Mouse (Mus musculus) heart, embryonic 14.5 days (tissue): Measurements from ENCODE around the gene Ern1. TPM values are rescaled to one million over a fixed set of nuclear protein-coding genes. Genes with fewer than 3 reads are reported as not detected.

ENCODE experiments used
- ATAC-seq: fragments of 200-750 bp; cut with Nextera tagmentation; 2 replicates; pipeline ENCODE4 v1.8.0; 2017; ENCODE audit warnings: low read depth, moderate TSS enrichment; ENCODE audit not compliant: insufficient number of reproducible peaks, insufficient read depth, low FRiP score
- H3K27ac ChIP-seq, 2 experiments: fragments of 200-500 bp in 1 of 2; fragments of 300-500 bp in 1 of 2; sonication (generic) in 1 of 2; replicated peaks in 1 of 2; 2 replicates each; pipeline ENCODE4 v1.5.1; 2012 to 2014; ENCODE audit warnings: low read depth in 2 of 2, low read length in 2 of 2, control low read depth in 1 of 2, mild to moderate bottlenecking in 1 of 2, mixed read lengths in 1 of 2; ENCODE audit not compliant: control insufficient read depth in 1 of 2, insufficient read depth in 1 of 2
- H3K27me3 ChIP-seq: fragments of 300-500 bp; sonication (generic); 2 replicates; pipeline ENCODE4 v1.6.1; 2014; ENCODE audit warnings: mild to moderate bottlenecking, low read length, control low read depth; ENCODE audit not compliant: control insufficient read depth, insufficient read depth
- H3K36me3 ChIP-seq: fragments of 300-500 bp; sonication (generic); 2 replicates; pipeline ENCODE4 v1.6.1; 2014; ENCODE audit warnings: mild to moderate bottlenecking, control low read depth, low read length, mixed read lengths; ENCODE audit not compliant: control insufficient read depth, insufficient read depth
- H3K4me1 ChIP-seq, 2 experiments: fragments of 200-500 bp in 1 of 2; fragments of 300-500 bp in 1 of 2; sonication (generic) in 1 of 2; 2 replicates each; pipeline ENCODE4 v1.6.1; 2012 to 2014; ENCODE audit warnings: low read length in 2 of 2, control low read depth in 1 of 2, mixed read lengths in 1 of 2; ENCODE audit not compliant: control insufficient read depth in 2 of 2, insufficient read depth in 2 of 2
- H3K4me2 ChIP-seq: fragments of 300-500 bp; sonication (generic); 2 replicates; pipeline ENCODE4 v1.6.1; 2014; ENCODE audit warnings: mild to moderate bottlenecking, low read length
- H3K4me3 ChIP-seq, 2 experiments: fragments of 200-500 bp in 1 of 2; fragments of 300-500 bp in 1 of 2; sonication (generic) in 1 of 2; 2 replicates each; pipeline ENCODE4 v1.5.1; 2012 to 2014; ENCODE audit warnings: low read length in 2 of 2, mild to moderate bottlenecking in 2 of 2, control low read depth in 1 of 2, low read depth in 1 of 2, moderate library complexity in 1 of 2; ENCODE audit not compliant: control insufficient read depth in 1 of 2, insufficient read depth in 1 of 2
- H3K9ac ChIP-seq: fragments of 300-500 bp; sonication (generic); 2 replicates; pipeline ENCODE4 v1.6.1; 2014; ENCODE audit warnings: mild to moderate bottlenecking, low read length
- H3K9me3 ChIP-seq: fragments of 300-500 bp; sonication (generic); 2 replicates; pipeline ENCODE4 v1.6.1; 2016; ENCODE audit warnings: low read length, control low read depth; ENCODE audit not compliant: control insufficient read depth
- WGBS: fragments of 180-500 bp; shearing (Covaris S2); extraction: QIAGEN DNeasy Blood & Tissue Kit; methylation state at CpG from one replicate; pipeline ENCODE4 v1.1.7; 2014; 5-methylcytosine and 5-hydroxymethylcytosine counted together
- polyA plus RNA-seq: library from polyadenylated mRNA; unstranded; fragments of >200 nt; fragmentation: Nextera tagmentation; extraction: Ambion mirVana; gene quantifications from 2 replicates; pipeline ENCODE4 v1.2.1, GENCODE M21; 2014

Gene Ern1
- polyA plus RNA-seq, 1 experiment from 2014 or later, result 4.8 TPM

DNA sequence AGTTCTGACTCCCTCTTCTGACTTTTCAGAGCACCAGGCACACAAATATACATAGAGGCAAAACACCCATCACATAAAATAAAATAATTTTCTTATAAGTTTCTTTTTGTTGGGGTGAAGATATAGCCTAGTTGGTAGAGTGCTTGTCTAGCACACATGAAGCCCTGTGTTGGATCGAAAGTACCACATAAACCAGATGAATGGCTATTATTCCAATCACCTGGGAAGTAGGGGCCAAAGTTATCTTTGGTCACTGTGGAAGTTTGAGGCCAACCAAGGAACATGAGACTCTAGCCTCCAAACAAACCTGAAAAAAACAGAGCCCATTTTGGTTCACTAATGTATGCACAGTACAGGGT lies 22.1 kb downstream of the Ern1 start:
- Histone ChIP-seq H3K27me3 (no peaks in the 10 kb centered on the region), H3K9me3 (no peaks in the 10 kb centered on the region), H3K36me3 (no peaks in the 10 kb centered on the region), H3K27ac (no peak overlapping the region), H3K4me3 (no peak overlapping the region), H3K4me2 (no peak overlapping the region), H3K9ac (no peak overlapping the region), H3K4me1 (peaks cover 5 to 9% of the 10 kb centered on the region in 2 experiments)
- no peak for ATAC-seq
- WGBS, result 95% methylated on average over 1 of the region's 1 CpGs

DNA sequence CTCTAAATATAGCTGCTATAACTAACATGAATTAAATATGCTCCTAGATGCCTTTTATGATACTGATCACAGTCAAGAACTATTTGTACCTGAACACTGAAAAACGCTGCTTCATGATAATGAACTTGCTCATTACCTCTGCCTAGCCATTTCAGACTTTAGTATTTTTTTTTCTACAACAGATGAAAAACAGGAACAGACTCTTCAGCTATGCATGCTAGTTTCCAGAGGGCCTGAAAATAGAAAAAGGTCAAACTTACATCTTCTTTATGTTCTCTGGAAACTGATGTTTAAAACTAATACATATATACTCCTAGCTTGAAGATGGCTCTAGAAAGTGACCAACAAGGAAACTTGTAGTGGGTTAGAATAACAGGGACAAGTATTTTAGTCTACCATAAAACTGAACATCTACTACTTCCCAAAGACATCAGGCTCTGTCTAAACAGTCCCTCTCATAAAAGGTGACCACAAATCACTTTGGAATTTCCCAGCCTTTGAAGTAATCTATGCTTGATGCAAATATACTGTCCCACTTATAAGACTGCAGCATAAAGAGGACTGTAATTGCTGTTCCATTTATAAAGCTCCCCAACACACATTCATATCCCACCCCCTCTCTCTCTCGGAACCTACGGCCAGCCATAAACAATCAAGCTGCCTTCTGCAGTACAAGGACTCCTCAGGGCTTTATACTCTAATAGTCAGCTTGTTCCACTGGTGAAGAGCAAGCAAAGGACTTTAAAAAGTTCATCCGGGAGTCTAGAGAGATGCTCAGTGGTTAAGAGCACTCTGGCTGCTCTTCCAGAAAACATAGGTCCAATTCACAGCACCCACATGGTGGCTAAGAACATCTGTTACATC lies 22.7 kb downstream of the Ern1 start:
- H3K4me3 ChIP-seq, result no peak overlapping the region
- ATAC-seq, result no peak
- no peaks in the 10 kb centered on the region for H3K36me3 ChIP-seq
- no peak overlapping the region for H3K27ac ChIP-seq
- no peak overlapping the region for H3K9ac ChIP-seq
- H3K4me1 ChIP-seq, result peaks cover 5 to 9% of the 10 kb centered on the region in 2 experiments
- no peak overlapping the region for H3K4me2 ChIP-seq
- H3K27me3 ChIP-seq, result no peaks in the 10 kb centered on the region
- 83% methylated on average over 4 of the region's 4 CpGs for WGBS
- no peaks in the 10 kb centered on the region for H3K9me3 ChIP-seq

DNA sequence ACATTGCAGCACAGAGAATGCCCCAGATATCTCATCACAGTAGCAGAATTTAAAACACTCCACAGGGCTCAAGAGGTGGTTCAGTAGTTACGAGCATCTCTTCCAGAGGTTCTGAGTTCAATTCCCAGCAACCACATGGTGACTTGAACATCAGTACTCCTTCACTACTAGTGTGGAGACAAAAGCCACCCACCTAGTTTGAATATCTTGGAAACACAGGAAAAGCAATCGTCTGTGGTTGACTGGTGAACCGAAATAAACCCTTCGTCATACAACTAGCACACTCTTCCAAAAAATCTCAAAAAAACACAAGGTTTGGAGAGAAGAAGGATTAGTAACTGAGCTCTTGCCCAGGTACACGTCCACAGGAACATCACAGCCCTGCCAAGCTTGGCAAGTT lies 23.8 kb downstream of the Ern1 start:
- Histone ChIP-seq H3K4me2 (no peak overlapping the region), H3K4me1 (peaks cover 6 to 12% of the 10 kb centered on the region in 2 experiments), H3K9ac (no peak overlapping the region), H3K9me3 (no peaks in the 10 kb centered on the region), H3K27ac (no peak overlapping the region), H3K4me3 (no peak overlapping the region), H3K27me3 (no peaks in the 10 kb centered on the region), H3K36me3 (no peaks in the 10 kb centered on the region)
- no peak for ATAC-seq
- 76% methylated on average over 5 of the region's 5 CpGs for WGBS

DNA sequence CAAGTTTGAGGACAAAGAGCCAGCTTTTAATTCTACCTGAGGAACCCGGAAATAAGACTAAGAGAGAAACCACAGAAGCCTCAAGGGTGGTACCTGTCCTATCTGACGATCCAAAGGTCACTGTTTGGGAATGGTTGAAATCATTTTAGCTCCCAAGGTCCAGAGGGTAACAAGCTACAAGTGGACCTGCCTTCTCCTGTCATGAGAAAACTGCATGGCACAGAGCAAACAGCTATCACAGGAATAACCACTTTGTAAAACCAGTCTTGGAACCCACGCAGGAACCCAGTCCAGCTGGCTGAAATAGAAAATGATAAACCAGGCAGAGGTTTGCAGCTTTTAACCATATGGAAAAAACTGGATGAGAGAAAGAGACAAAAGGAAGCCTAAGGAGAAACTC lies 25.3 kb downstream of the Ern1 start:
- ATAC-seq, result no peak
- WGBS, result 49% methylated on average over 3 of the region's 3 CpGs
- no peak overlapping the region; a peak in 1 of 4 replicates for H3K27ac ChIP-seq

DNA sequence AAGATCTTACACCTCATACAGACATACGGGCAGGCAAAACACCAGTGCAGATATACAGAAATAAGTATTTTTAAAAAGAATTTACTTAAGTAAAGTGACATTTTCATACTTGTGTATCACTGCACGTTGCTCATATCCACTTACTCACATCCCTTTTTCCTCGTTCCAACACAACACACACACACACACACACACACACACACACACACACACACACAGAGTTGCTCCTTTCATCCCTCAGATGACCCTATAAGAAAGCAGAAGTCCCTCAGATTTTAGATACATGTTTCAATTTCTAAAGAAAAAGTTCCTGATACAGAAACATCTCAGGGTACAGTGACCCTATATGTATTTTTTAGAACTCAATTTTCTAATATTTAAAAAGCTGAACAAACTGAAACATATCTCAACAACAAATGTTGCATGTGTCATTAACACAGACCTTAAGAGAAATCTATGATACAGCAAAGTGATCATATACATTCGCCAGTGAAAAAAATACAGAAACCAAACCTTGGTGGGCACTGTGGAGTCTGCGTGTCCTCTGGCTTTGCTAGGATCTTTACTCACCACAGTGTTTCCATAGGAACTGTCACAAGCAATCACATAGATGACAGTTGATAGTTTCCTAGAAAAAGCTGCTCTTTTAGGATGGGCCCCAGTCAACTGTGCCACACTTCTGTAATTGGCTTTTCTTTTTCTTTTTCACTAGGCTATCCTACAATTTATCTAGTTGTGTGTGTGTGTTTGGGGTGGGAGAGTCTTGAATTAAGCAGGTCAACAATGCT lies 26.3 kb downstream of the Ern1 start:
- ATAC-seq, result no peak
- Histone ChIP-seq H3K27me3 (no peaks in the 10 kb centered on the region), H3K27ac (no peak overlapping the region), H3K4me1 (peaks cover 8 to 12% of the 10 kb centered on the region in 2 experiments), H3K9ac (no peak overlapping the region), H3K9me3 (no peaks in the 10 kb centered on the region), H3K4me2 (no peak overlapping the region), H3K36me3 (peaks cover 1% of the 10 kb centered on the region; the same call in 1 of the 2 replicates), H3K4me3 (no peak overlapping the region)
- 79% methylated on average over 5 of the region's 5 CpGs for WGBS

More for the DNA sequence above, 25.3 kb downstream of the Ern1 start:
- H3K27me3 ChIP-seq, result no peaks in the 10 kb centered on the region
- no peaks in the 10 kb centered on the region for H3K9me3 ChIP-seq
- no peak overlapping the region for H3K4me3 ChIP-seq
- H3K4me2 ChIP-seq, result no peak overlapping the region
- no peak overlapping the region for H3K9ac ChIP-seq
- peaks cover 8 to 12% of the 10 kb centered on the region in 2 experiments for H3K4me1 ChIP-seq
- no peaks in the 10 kb centered on the region for H3K36me3 ChIP-seq

DNA sequence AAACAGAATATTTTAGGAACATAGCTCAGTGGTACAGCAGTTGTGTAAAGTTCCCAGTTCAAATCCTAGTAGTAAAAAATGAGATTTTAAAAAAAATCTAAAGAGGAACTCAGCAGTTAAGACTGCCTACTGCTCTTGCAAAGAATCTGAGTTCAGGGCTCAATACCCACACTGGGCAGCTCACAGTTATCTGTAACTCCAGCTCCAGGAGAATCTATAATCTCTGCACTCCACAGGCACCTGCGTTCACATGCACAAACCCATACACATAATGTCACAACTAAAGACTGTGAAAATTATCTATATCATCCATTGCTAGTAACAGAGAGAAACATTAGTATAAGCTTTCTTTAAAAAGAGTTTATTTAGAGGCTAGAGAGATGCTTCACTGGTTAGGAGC lies 27.0 kb downstream of the Ern1 start:
- Histone ChIP-seq H3K4me2 (no peak overlapping the region), H3K27me3 (no peaks in the 10 kb centered on the region), H3K4me3 (no peak overlapping the region), H3K27ac (no peak overlapping the region), H3K9ac (no peak overlapping the region), H3K9me3 (no peaks in the 10 kb centered on the region), H3K36me3 (peaks cover 4% of the 10 kb centered on the region; the same call in 1 of the 2 replicates), H3K4me1 (peaks cover 8 to 12% of the 10 kb centered on the region in 2 experiments)
- ATAC-seq, result no peak
- WGBS, result 79% methylated on average over 1 of the region's 1 CpGs

DNA sequence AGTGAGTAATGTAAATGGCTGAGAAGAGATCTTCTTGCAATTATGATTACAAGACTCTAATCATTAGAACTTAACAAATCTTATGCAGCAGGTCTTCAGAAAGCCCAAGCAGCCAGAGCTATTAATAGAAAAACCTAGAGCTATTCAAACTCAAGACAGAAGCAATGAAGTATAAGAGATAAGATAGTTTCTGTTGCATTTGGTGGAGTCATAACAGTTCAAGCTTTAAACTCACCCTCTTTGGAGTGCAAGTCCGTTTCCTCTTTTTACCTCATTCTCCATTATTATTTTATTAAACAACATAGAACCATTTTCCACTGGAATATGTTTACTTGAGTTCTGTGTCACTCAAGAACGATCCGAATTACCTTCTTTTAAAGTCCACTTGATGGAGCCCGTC lies 29.1 kb downstream of the Ern1 start:
- H3K4me3 ChIP-seq, result no peak overlapping the region
- H3K9ac ChIP-seq, result no peak overlapping the region
- no peak for ATAC-seq
- WGBS, result 59% methylated on average over 4 of the region's 4 CpGs
- peaks cover 4% of the 10 kb centered on the region; the same call in 1 of the 2 replicates for H3K36me3 ChIP-seq
- no peak overlapping the region; a peak in 1 of 4 replicates for H3K27ac ChIP-seq
- H3K9me3 ChIP-seq, result no peaks in the 10 kb centered on the region
- peaks cover 8 to 12% of the 10 kb centered on the region in 2 experiments for H3K4me1 ChIP-seq
- no peak overlapping the region for H3K4me2 ChIP-seq
- H3K27me3 ChIP-seq, result no peaks in the 10 kb centered on the region
